Comparison of ENCODE assay signal across 8 mouse cellular contexts in the genomic region with DNA sequence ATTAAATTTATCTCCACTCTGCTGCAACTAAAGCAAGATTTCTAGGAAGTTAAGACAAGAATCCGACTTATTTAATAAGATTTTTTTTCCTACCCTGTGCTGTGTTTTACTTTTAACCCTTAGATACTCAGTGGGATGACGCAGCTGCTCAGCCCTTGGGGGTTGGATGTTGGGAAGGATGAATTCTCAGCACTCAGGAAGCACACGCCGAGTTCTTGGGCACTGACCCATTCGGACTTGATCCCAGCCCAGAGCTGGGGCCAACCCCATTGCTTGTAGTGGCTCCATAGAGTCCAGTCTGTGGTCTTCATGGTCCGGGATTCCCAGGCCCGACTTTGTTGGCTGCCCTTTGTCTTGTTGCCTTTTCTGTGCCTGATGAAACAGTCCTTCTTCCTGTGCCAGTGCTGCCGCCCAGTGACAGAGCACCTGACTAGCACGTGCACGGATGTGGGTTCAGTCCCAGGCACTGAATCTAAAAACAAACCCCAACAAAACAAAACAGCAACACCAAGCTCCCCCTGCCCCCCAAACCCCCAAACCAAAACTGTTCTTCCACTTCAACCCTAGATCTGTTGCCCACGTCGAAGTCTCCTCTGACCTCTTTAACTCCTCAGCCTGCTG. TPM values are rescaled to one million over a fixed set of nuclear protein-coding genes. Genes with fewer than 3 reads are reported as not detected.
DNase-seq lines count a peak whose midpoint lies in the region.

No protein-coding gene starts in this region.

- no peaks in the 10 kb centered on the region for H3K36me3 ChIP-seq in splenic B cell, adult 2 months (ENCODE audit: control insufficient read depth, insufficient read depth, low read length, poor library complexity, severe bottlenecking)

- intact Hi-C loops in gastrocnemius, postnatal 36 days (cut with DNase I) = loop anchor here (5.0 kb wide), 1 partner anchor 96 kb away; no protein-coding TSS in a partner anchor

- DNase-seq in cerebellum, adult 18-20 months = peak; percentile 54 to 68
- DNase-seq in cerebellum, adult 8-10 months = no peak
- peak; percentile 82 for DNase-seq in 416B (ENCODE audit: low read depth)
- DNase-seq in brain, adult 2 months (ENCODE audit: low read depth, low spot score) = peak; percentile 82
- DNase-seq in gastrocnemius, postnatal 36 days = peak; percentile 43 to 49
- peak; percentile 79 for DNase-seq in kidney, adult 9 months
- DNase-seq in lung, postnatal 14 days = peak; percentile 73
- DNase-seq in splenic B cell, adult 2 months (ENCODE audit: low read depth, low spot score) = peak; percentile 91

- H3K27me3 ChIP-seq in splenic B cell, adult 2 months (ENCODE audit: control insufficient read depth, insufficient read depth, low read length, poor library complexity, severe bottlenecking) = no peaks in the 10 kb centered on the region

RNA-seq across cellular contexts. Expression of a gene that starts 43.5 kb away (rescaled TPM):
- 100 to 1,000 TPM; 423 to 480 TPM for total RNA-seq in gastrocnemius, postnatal 36 days (2021)
